Mouse (Mus musculus) embryonic facial prominence, embryonic 11.5 days (tissue): Measurements from ENCODE around the gene Isca1. TPM values are rescaled to one million over a fixed set of nuclear protein-coding genes. Genes with fewer than 3 reads are reported as not detected.
A peak's percentile ranks its signal among the peaks of the same experiment; 100 is the strongest.

Source experiments
- ATAC-seq: fragments of 200-750 bp; cut with Nextera tagmentation; replicated peaks from 2 replicates; pipeline ENCODE4 v1.8.0; 2017; ENCODE audit warnings: low read depth; ENCODE audit not compliant: insufficient number of reproducible peaks, low FRiP score, low TSS enrichment
- DNase-seq: peaks from one replicate; pipeline ENCODE4 v3.0.0-alpha.2; 2015; ENCODE audit warnings: low spot score
- H3K27ac ChIP-seq: fragments of 300-500 bp; sonication (generic); replicated peaks from 2 replicates; pipeline ENCODE4 v1.5.1; 2014; ENCODE audit warnings: mild to moderate bottlenecking, low read depth, low read length, control low read depth
- H3K27me3 ChIP-seq: fragments of 300-500 bp; sonication (generic); 2 replicates; pipeline ENCODE4 v1.6.1; 2014; ENCODE audit warnings: mild to moderate bottlenecking, low read length, moderate library complexity, mixed read lengths; ENCODE audit not compliant: control insufficient read depth, insufficient read depth
- H3K36me3 ChIP-seq: fragments of 300-500 bp; sonication (generic); replicated peaks from 2 replicates; pipeline ENCODE4 v1.6.1; 2014; ENCODE audit warnings: low read depth, mild to moderate bottlenecking, low read length, moderate library complexity, mixed read lengths; ENCODE audit not compliant: control insufficient read depth, insufficient read depth
- H3K4me1 ChIP-seq: fragments of 300-500 bp; sonication (generic); 2 replicates; pipeline ENCODE4 v1.6.1; 2014; ENCODE audit warnings: low read length, mixed read lengths; ENCODE audit not compliant: control insufficient read depth, insufficient read depth
- H3K4me2 ChIP-seq: fragments of 300-500 bp; sonication (generic); 2 replicates; pipeline ENCODE4 v1.6.1; 2014; ENCODE audit warnings: low read depth, mild to moderate bottlenecking, control low read depth, low read length, moderate library complexity
- H3K4me3 ChIP-seq: fragments of 300-500 bp; sonication (generic); 2 replicates; pipeline ENCODE4 v1.5.1; 2014; ENCODE audit warnings: low read depth, low read length, control low read depth
- H3K9ac ChIP-seq: fragments of 300-500 bp; sonication (generic); replicated peaks from 2 replicates; pipeline ENCODE4 v1.6.1; 2014; ENCODE audit warnings: mild to moderate bottlenecking, control low read depth, low read length
- H3K9me3 ChIP-seq: fragments of 300-500 bp; sonication (generic); replicated peaks from 2 replicates; pipeline ENCODE4 v1.6.1; 2016; ENCODE audit warnings: mild to moderate bottlenecking, low read length, inconsistent platforms, mixed read lengths; ENCODE audit not compliant: control insufficient read depth
- WGBS: fragments of 180-500 bp; shearing (Covaris S2); extraction: QIAGEN DNeasy Blood & Tissue Kit; methylation state at CpG from one replicate; pipeline ENCODE4 v1.1.7; 2014; 5-methylcytosine and 5-hydroxymethylcytosine counted together
- polyA plus RNA-seq: library from polyadenylated mRNA; unstranded; fragments of >200 nt; fragmentation: Nextera tagmentation; extraction: Ambion mirVana; gene quantifications from 2 replicates; pipeline ENCODE4 v1.2.1, GENCODE M21; 2014

Gene Isca1
- polyA plus RNA-seq, result 117 and 125 TPM in 2 replicates

DNA sequence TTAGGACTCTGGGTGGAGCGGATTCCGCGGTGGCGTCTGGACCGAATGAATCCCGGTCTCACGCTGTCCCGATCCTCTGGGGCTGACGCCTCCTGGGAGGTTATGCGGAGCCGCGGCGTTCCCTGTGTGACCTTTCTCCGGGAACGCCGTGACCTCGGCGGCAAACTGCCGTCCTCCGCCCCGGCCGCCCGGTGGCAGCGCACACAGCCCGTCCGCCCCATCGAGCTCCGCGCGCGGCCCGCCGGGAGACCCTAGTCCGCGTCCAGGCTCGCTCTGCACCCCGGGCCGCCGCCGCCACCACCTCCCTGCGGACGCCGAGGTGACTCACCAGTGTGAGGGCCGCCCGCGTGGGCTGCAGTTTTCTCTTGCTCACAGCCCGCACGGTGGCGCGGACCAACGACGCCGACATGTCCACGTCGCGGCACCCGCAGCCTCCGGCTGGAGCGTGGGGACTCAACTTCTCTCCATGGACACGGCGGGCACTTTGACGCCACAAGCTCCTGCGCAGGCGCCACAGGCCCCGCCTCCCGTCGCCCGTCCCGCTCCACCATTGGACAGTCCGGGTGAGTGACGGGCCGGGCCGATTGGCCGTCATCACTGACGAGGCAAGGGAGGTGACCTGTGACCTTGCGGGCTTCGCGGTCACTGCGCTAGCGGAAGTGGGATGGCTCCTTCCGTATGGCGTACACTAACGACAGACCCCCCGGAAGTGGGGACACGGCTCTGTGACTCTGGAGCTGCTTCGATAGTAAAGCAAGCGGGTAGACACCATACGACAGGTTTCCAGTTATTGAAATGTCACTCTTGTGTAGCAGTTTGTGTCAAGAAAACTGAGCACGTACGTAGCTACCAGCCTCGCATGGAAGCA is at the start of gene Isca1:
Gene Isca1 (minus strand): TSS at position 515 of the 868 bp plus-strand sequence.
- DNase-seq (peak; percentile 98), ATAC-seq (peak; percentile 97)
- WGBS, result under 1% methylated on average over 86 of the region's 91 CpGs
- H3K36me3 ChIP-seq, result no peaks in the 10 kb centered on the region; the same call in 1 of the 2 replicates
- H3K4me3 ChIP-seq, result peak within 1 kb of the TSS; percentile 83
- no peaks in the 10 kb centered on the region for H3K27me3 ChIP-seq
- peak within 1 kb of the TSS; percentile 92 for H3K27ac ChIP-seq
- H3K9ac ChIP-seq, result peak within 1 kb of the TSS; percentile 85
- peak within 1 kb of the TSS; percentile 74 for H3K4me2 ChIP-seq
- no peaks in the 10 kb centered on the region for H3K9me3 ChIP-seq
- H3K4me1 ChIP-seq, result no peaks in the 10 kb centered on the region; the same call in 1 of the 2 replicates

- H3K36me3 ChIP-seq, result peaks cover 3% of the 10 kb centered on the region
- H3K27ac ChIP-seq, result no peak overlapping the region
- WGBS, result 92% methylated on average over 4 of the region's 4 CpGs
- DNase-seq, result no peak
- H3K9ac ChIP-seq, result no peak overlapping the region
- no peak overlapping the region for H3K4me2 ChIP-seq
- H3K4me3 ChIP-seq, result no peak overlapping the region
- no peaks in the 10 kb centered on the region for H3K9me3 ChIP-seq
- no peaks in the 10 kb centered on the region for H3K4me1 ChIP-seq
- ATAC-seq, result no peak
- H3K27me3 ChIP-seq, result no peaks in the 10 kb centered on the region
Observed at GRCm38 (mm10) chr13:59817352-59817751, 47.7 kb upstream of the Isca1 start.

DNA sequence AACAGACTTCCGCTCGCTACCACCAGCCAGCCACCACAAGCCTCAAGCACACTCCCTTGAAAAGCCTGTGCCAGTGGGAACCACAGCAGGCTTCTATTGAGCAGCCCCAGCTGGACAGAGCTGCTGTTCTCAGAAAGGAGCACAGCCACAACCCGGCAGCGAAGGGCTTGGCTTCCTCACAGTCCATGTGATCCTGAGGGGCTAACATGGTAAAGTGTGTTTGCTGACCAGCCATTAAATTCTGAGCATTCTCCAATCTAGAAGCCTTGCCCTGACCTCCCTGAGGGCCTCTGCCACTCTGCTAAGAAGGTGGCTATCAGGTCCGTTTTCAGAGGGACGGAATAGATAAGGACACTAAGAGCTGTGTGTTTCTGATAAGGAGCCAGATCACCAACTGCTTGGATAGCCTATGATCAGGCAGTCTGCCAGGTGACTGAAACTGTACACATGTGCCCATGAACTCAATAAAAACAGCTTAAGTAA is 44.5 kb upstream of the Isca1 start:
- WGBS, result 85% methylated on average over 6 of the region's 6 CpGs
- Histone ChIP-seq H3K4me2 (no peak overlapping the region), H3K27me3 (no peaks in the 10 kb centered on the region), H3K4me1 (no peaks in the 10 kb centered on the region), H3K27ac (no peak overlapping the region), H3K9ac (no peak overlapping the region), H3K36me3 (peaks cover 9% of the 10 kb centered on the region), H3K9me3 (no peaks in the 10 kb centered on the region), H3K4me3 (no peak overlapping the region)
- no peak for ATAC-seq
- no peak for DNase-seq

GRCm38 (mm10) chr13:59811581-59811980 is 42.0 kb upstream of the Isca1 start:
- DNase-seq (no peak), ATAC-seq (no peak)
- H3K9ac ChIP-seq, result no peak overlapping the region
- peaks cover 10% of the 10 kb centered on the region for H3K36me3 ChIP-seq
- H3K9me3 ChIP-seq, result no peaks in the 10 kb centered on the region
- no peak overlapping the region for H3K4me2 ChIP-seq
- H3K27ac ChIP-seq, result no peak overlapping the region
- no peak overlapping the region for H3K4me3 ChIP-seq
- 94% methylated on average over 3 of the region's 3 CpGs for WGBS
- H3K4me1 ChIP-seq, result no peaks in the 10 kb centered on the region
- no peaks in the 10 kb centered on the region for H3K27me3 ChIP-seq

DNA sequence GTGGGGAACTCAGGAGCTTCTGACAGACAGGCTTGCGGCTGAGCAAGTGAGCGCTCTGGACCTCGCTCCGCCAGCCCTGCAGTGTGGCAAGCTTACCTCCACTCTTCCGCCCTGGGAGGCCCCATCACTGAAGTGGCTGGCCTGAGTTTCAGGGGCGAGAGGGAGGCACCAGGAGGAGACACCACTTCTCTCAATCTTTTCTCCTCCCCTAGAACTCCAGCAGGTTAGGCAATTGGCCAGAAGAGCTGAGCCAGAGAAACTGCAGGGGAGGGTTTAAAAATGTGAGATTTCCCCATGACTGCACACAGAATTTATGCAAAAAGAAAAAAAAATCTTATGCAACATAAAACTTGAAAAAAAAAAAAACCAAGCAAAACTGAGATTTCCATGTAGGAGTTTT is 31.4 kb upstream of the Isca1 start:
- no peaks in the 10 kb centered on the region for H3K9me3 ChIP-seq
- H3K4me2 ChIP-seq, result no peak overlapping the region
- WGBS, result 89% methylated on average over 6 of the region's 6 CpGs
- H3K27me3 ChIP-seq, result no peaks in the 10 kb centered on the region
- DNase-seq (no peak), ATAC-seq (no peak)
- no peaks in the 10 kb centered on the region for H3K4me1 ChIP-seq
- no peak overlapping the region for H3K4me3 ChIP-seq
- no peak overlapping the region for H3K9ac ChIP-seq
- peaks cover 7% of the 10 kb centered on the region for H3K36me3 ChIP-seq
- H3K27ac ChIP-seq, result no peak overlapping the region

GRCm38 (mm10) chr13:59800077-59800476 is 30.5 kb upstream of the Isca1 start:
- no peak overlapping the region for H3K4me3 ChIP-seq
- no peak overlapping the region for H3K4me2 ChIP-seq
- no peak overlapping the region for H3K9ac ChIP-seq
- H3K9me3 ChIP-seq, result no peaks in the 10 kb centered on the region
- no peaks in the 10 kb centered on the region for H3K4me1 ChIP-seq
- no peak for ATAC-seq
- H3K27me3 ChIP-seq, result no peaks in the 10 kb centered on the region
- H3K36me3 ChIP-seq, result peaks cover 3% of the 10 kb centered on the region
- H3K27ac ChIP-seq, result no peak overlapping the region
- DNase-seq, result no peak
- 96% methylated on average over 2 of the region's 2 CpGs for WGBS

DNA sequence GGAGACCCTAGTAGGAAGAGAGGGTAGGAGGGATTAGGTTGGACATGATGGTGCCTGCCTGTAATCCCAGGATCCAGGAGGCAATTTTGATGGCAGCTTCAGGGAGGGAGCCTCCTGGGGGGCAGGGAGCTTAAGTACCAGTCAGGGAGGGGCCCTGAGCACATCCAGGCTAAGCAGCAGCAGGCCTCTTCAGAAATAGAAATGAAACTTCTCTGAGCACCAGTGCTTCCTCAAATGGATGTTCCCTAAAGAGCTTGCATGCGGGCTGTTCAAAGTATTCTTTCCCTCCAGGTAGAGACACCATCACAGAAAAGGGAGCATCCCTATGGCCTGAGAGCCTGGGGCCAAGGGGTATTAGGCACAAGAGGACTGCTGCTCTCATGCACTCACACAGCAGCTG is 28.7 kb upstream of the Isca1 start:
- Histone ChIP-seq H3K4me1 (no peaks in the 10 kb centered on the region), H3K27ac (no peak overlapping the region), H3K36me3 (peaks cover 4% of the 10 kb centered on the region), H3K4me3 (no peak overlapping the region), H3K9me3 (no peaks in the 10 kb centered on the region), H3K4me2 (no peak overlapping the region), H3K9ac (no peak overlapping the region), H3K27me3 (no peaks in the 10 kb centered on the region)
- 100% methylated on average over 1 of the region's 1 CpGs for WGBS
- DNase-seq, result no peak
- no peak for ATAC-seq

DNA sequence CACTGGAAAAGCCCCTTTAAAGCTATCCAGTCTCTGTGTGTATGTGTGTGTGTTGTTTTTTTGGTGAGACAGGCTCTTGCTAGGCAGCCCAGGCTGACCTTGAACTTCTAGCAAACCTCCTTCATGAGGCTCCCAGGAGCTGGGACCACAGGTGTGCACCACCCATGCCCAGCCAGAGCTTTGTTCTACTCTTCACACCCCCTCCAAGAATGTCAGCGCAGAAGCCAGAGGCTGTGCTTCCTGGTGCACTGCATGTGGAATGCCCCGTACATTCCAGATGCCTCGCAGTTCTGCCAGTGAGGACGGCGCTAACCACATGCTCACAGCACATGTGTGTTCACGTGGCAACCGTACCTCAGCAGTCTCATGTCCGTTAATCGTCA is 26.8 kb upstream of the Isca1 start:
- no peak overlapping the region for H3K4me3 ChIP-seq
- DNase-seq, result no peak
- H3K4me2 ChIP-seq, result no peak overlapping the region
- H3K9ac ChIP-seq, result no peak overlapping the region
- ATAC-seq, result no peak
- no peaks in the 10 kb centered on the region for H3K9me3 ChIP-seq
- H3K4me1 ChIP-seq, result no peaks in the 10 kb centered on the region
- peaks cover 9% of the 10 kb centered on the region for H3K36me3 ChIP-seq
- no peak overlapping the region for H3K27ac ChIP-seq
- 94% methylated on average over 9 of the region's 9 CpGs for WGBS
- no peaks in the 10 kb centered on the region for H3K27me3 ChIP-seq
